Mouse (Mus musculus) midbrain, embryonic 16.5 days (tissue): Measurements from ENCODE around the gene Sppl2a. TPM values are rescaled to one million over a fixed set of nuclear protein-coding genes. Genes with fewer than 3 reads are reported as not detected.

Source experiments
- ATAC-seq: fragments of 200-750 bp; cut with Nextera tagmentation; 2 replicates; pipeline ENCODE4 v1.8.0; 2017; ENCODE audit warnings: moderate TSS enrichment
- H3K27ac ChIP-seq: fragments of 300-500 bp; sonication (generic); 2 replicates; pipeline ENCODE4 v1.5.1; 2014; ENCODE audit warnings: mild to moderate bottlenecking, low read length, mixed read lengths
- H3K27me3 ChIP-seq: fragments of 300-500 bp; sonication (generic); 2 replicates; pipeline ENCODE4 v1.6.1; 2014; ENCODE audit warnings: low read depth, low read length, mixed read lengths; ENCODE audit not compliant: control insufficient read depth, insufficient read depth
- H3K36me3 ChIP-seq: fragments of 300-500 bp; sonication (generic); 2 replicates; pipeline ENCODE4 v1.6.1; 2014; ENCODE audit warnings: mild to moderate bottlenecking, low read length, moderate library complexity, mixed read lengths; ENCODE audit not compliant: control insufficient read depth, insufficient read depth
- H3K4me1 ChIP-seq: fragments of 300-500 bp; sonication (generic); 2 replicates; pipeline ENCODE4 v1.6.1; 2014; ENCODE audit warnings: mild to moderate bottlenecking, low read length, mixed read lengths; ENCODE audit not compliant: control insufficient read depth, insufficient read depth
- H3K4me2 ChIP-seq: fragments of 300-500 bp; sonication (generic); 2 replicates; pipeline ENCODE4 v1.6.1; 2014; ENCODE audit warnings: mild to moderate bottlenecking, low read length, mixed read lengths
- H3K4me3 ChIP-seq: fragments of 300-500 bp; sonication (generic); 2 replicates; pipeline ENCODE4 v1.5.1; 2014; ENCODE audit warnings: low read depth, mild to moderate bottlenecking, low read length, moderate library complexity, mixed read lengths
- H3K9ac ChIP-seq: fragments of 300-500 bp; sonication (generic); 2 replicates; pipeline ENCODE4 v1.6.1; 2014; ENCODE audit warnings: low read depth, low read length, mixed read lengths
- H3K9me3 ChIP-seq: fragments of 300-500 bp; sonication (generic); replicated peaks from 2 replicates; pipeline ENCODE4 v1.6.1; 2014; ENCODE audit warnings: mild to moderate bottlenecking, low read length, mixed read lengths; ENCODE audit not compliant: control insufficient read depth, poor library complexity, severe bottlenecking
- WGBS: fragments of 180-500 bp; shearing (Covaris S2); extraction: QIAGEN DNeasy Blood & Tissue Kit; methylation state at CpG from one replicate; pipeline ENCODE4 v1.1.7; 2014; 5-methylcytosine and 5-hydroxymethylcytosine counted together
- polyA plus RNA-seq: library from polyadenylated mRNA; unstranded; fragments of >200 nt; fragmentation: Nextera tagmentation; extraction: Ambion mirVana; gene quantifications from 2 replicates; pipeline ENCODE4 v1.2.1, GENCODE M21; 2015

The Sppl2a gene
- polyA plus RNA-seq, 1 experiment from 2014 or later, result 33.3 TPM

DNA sequence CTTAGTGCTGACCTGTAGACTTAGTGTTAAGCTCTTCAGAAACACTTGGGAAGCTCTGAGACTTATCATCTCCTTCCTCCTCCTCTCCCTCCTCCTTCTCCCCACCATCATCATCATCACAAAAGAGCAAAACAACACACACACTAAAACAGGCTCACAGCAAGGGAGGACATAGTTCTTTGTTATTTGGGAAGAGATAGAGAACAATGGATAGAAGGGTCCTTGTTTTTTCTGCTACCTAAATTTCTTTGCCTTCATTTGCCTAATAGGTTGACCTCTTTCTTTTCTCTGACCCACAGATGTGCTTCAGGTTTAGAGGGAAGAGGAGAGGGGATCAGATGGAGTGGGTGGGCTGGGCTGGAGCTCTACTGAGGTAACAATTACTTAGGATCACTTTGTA is 14.6 kb upstream of the Sppl2a start:
- Histone ChIP-seq H3K9ac (no peak overlapping the region), H3K36me3 (no peaks in the 10 kb centered on the region), H3K27ac (no peak overlapping the region), H3K27me3 (no peaks in the 10 kb centered on the region), H3K4me2 (no peak overlapping the region), H3K4me3 (no peak overlapping the region), H3K4me1 (no peaks in the 10 kb centered on the region), H3K9me3 (no peaks in the 10 kb centered on the region)
- no peak for ATAC-seq

DNA sequence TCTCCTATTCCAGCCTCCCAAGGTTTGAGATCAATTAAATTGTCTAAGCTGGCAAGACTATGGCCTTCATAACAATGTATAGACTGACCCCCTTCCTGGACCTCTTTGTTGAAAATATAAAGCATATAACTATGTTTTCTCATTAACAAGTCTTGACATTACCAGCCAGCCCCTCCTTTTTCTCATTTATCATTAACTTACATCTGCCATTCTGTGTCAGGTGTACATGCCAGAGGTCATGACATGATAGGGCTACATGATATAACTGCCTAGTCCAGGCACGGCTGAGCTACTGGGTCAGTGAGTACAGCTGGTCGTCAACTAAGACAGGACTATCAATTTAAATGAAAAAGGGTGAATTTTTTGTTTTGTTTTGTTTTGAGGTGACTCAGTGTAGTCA is 10.2 kb upstream of the Sppl2a start:
- H3K27ac ChIP-seq, result no peak overlapping the region
- H3K4me1 ChIP-seq, result no peaks in the 10 kb centered on the region
- no peak overlapping the region for H3K9ac ChIP-seq
- 81% methylated on average over 2 of the region's 2 CpGs for WGBS
- no peaks in the 10 kb centered on the region for H3K27me3 ChIP-seq
- no peak overlapping the region for H3K4me2 ChIP-seq
- H3K4me3 ChIP-seq, result no peak overlapping the region
- no peaks in the 10 kb centered on the region for H3K9me3 ChIP-seq
- ATAC-seq, result no peak
- no peaks in the 10 kb centered on the region for H3K36me3 ChIP-seq

GRCm38 (mm10) chr2:126940314-126940866 is 7.4 kb upstream of the Sppl2a start:
- no peak for ATAC-seq
- H3K9ac ChIP-seq, result no peak overlapping the region
- H3K27me3 ChIP-seq, result no peaks in the 10 kb centered on the region
- no peaks in the 10 kb centered on the region for H3K9me3 ChIP-seq
- no peak overlapping the region for H3K4me2 ChIP-seq
- 83% methylated on average over 3 of the region's 3 CpGs for WGBS
- no peaks in the 10 kb centered on the region for H3K36me3 ChIP-seq
- H3K4me3 ChIP-seq, result no peak overlapping the region
- no peak overlapping the region for H3K27ac ChIP-seq
- no peaks in the 10 kb centered on the region for H3K4me1 ChIP-seq

GRCm38 (mm10) chr2:126938069-126938468 is 5.0 kb upstream of the Sppl2a start:
- Histone ChIP-seq H3K4me3 (no peak overlapping the region), H3K27me3 (no peaks in the 10 kb centered on the region), H3K9me3 (no peaks in the 10 kb centered on the region), H3K36me3 (no peaks in the 10 kb centered on the region), H3K9ac (no peak overlapping the region), H3K27ac (no peak overlapping the region), H3K4me1 (no peaks in the 10 kb centered on the region), H3K4me2 (no peak overlapping the region)
- ATAC-seq, result no peak
- 68% methylated on average over 6 of the region's 6 CpGs for WGBS

DNA sequence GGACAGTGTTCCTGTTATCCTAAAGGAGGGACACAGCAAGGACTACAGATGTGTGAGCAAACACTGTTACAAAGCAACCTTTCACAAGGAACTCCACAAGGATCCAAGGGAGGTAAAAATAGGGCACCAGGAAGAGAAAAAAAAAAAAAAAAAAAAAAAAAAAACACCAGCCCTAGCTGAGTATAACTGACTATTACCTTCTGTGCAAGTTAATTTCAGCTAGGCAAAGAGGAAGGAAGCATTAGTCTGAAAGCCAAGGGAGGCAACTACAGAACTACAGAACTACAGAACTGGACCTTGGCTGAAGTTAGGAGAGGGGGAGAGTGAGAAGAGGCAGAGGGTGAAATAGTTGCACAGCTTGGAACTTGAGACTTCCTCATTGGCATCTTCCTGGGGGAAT is 886 bp upstream of the Sppl2a start:
- H3K9ac ChIP-seq, result no peak overlapping the region
- no peaks in the 10 kb centered on the region for H3K36me3 ChIP-seq
- no peak overlapping the region for H3K27ac ChIP-seq
- no peak for ATAC-seq
- H3K4me1 ChIP-seq, result peaks cover 6% of the 10 kb centered on the region; the same call in 1 of the 2 replicates
- H3K9me3 ChIP-seq, result no peaks in the 10 kb centered on the region
- H3K4me2 ChIP-seq, result no peak overlapping the region; the same call in 1 of the 2 replicates
- no peak overlapping the region for H3K4me3 ChIP-seq
- no peaks in the 10 kb centered on the region for H3K27me3 ChIP-seq

GRCm38 (mm10) chr2:126932261-126932896 is 656 bp downstream of the Sppl2a start:
- Histone ChIP-seq H3K4me1 (peaks cover 6% of the 10 kb centered on the region; the same call in 1 of the 2 replicates), H3K27ac (peak overlapping the region; percentile 91), H3K9ac (peak overlapping the region; percentile 92), H3K9me3 (no peaks in the 10 kb centered on the region), H3K27me3 (no peaks in the 10 kb centered on the region), H3K36me3 (no peaks in the 10 kb centered on the region), H3K4me3 (peak overlapping the region; percentile 62), H3K4me2 (peak overlapping the region; percentile 90)
- no peak for ATAC-seq
- WGBS, result 2% methylated on average over 15 of the region's 15 CpGs

DNA sequence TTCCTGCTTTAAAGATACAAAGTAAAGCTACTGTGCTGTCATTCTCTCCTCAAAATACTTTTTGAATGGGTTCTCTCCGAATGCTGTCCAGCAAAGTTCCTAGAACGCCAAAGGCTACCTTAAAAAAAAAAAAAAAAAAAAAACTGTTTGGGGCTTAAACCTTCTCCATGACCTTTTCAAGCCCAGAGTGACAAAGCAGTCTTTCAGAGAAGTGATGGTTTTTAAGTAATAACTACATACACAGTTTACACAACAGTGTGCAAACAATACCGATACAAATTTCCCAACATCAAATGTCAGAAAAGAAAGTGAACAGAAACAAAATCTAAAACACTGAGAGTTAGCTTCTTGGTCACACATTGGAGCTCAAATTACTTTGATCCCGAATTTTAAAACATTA is 1.3 kb downstream of the Sppl2a start:
- H3K27me3 ChIP-seq, result no peaks in the 10 kb centered on the region
- peak overlapping the region; percentile 90 for H3K4me2 ChIP-seq
- H3K27ac ChIP-seq, result no peak overlapping the region
- no peak overlapping the region for H3K9ac ChIP-seq
- H3K4me3 ChIP-seq, result peak overlapping the region; percentile 62
- H3K9me3 ChIP-seq, result no peaks in the 10 kb centered on the region
- ATAC-seq, result no peak
- WGBS, result 51% methylated on average over 4 of the region's 4 CpGs
- H3K36me3 ChIP-seq, result 0 out of 2 replicates have a peak, but pooled peaks cover 4% of the 10 kb centered on the region
- H3K4me1 ChIP-seq, result peaks cover 6% of the 10 kb centered on the region; the same call in 1 of the 2 replicates

GRCm38 (mm10) chr2:126928681-126929080 is 4.4 kb downstream of the Sppl2a start:
- no peak for ATAC-seq
- no peak overlapping the region for H3K4me2 ChIP-seq
- H3K9me3 ChIP-seq, result no peaks in the 10 kb centered on the region
- H3K27me3 ChIP-seq, result no peaks in the 10 kb centered on the region
- peaks cover 6% of the 10 kb centered on the region; the same call in 1 of the 2 replicates for H3K4me1 ChIP-seq
- WGBS, result 96% methylated on average over 6 of the region's 6 CpGs
- H3K4me3 ChIP-seq, result no peak overlapping the region
- peaks cover 15% of the 10 kb centered on the region for H3K36me3 ChIP-seq
- no peak overlapping the region for H3K9ac ChIP-seq
- no peak overlapping the region for H3K27ac ChIP-seq

DNA sequence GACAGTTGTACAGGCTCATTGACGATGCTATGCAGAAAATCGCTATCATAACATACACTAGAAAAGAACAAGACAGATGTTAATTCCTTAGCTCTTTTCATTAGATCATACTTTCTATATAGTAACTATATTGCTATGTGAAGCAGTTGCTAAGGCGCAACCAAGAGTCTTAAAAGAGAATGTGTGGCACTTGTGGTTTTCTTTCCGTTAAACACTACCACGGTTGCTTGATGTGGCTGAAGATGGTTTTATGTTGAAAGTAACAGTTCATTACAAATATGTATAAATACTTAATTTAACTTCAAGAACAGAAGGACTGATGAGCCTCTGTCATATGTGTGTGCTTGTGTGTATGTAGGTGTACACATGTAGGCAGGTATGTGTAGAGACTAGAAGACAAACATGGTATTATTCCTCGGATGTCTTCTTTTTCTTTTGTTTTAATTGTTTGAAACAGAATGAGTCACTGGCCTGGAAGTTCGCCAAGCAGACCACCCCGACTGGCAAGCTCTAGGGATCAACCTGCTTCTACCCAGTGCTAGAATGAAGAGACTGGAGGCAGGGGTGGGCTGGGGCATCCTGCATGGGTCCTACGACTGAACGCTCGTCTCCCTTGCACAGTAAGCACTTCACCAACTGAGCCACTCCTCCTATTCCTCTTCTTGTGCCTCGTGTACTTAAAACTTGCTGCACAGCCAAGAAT is 12.5 kb downstream of the Sppl2a start:
- no peak overlapping the region for H3K4me3 ChIP-seq
- peaks cover 21% of the 10 kb centered on the region for H3K36me3 ChIP-seq

More for the DNA sequence above, 12.5 kb downstream of the Sppl2a start:
- Histone ChIP-seq H3K27me3 (no peaks in the 10 kb centered on the region), H3K4me2 (no peak overlapping the region), H3K9ac (no peak overlapping the region), H3K4me1 (no peaks in the 10 kb centered on the region), H3K9me3 (no peaks in the 10 kb centered on the region), H3K27ac (no peak overlapping the region)
- ATAC-seq, result no peak
- 85% methylated on average over 12 of the region's 12 CpGs for WGBS
